Mouse (Mus musculus): ENCODE results near the gene Nudt22. TPM values are rescaled to one million over a fixed set of nuclear protein-coding genes. Genes with fewer than 3 reads are reported as not detected.

Nudt22 gene
- polyA plus RNA-seq, 1 experiment from 2014 or later = 21.7 TPM

DNA sequence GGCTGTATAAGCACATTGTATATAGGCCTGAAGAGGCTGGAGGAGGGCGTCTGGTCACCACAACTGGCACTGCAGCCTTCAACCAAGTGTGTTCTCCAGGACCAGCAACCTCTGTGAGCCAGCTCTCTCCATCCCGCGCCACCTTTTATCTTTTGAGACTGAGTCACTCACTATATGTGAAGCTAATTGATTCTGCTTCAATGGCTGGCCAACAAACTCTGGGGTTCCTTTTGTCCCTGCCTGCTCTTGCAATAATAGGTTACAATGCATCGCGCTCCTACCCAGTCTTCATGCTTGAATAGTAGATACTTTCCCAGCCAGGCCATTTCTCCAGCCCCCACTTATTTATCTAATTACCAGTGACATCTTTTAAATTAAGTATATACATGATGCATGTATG is 12.3 kb downstream of the Nudt22 start:
- WGBS = 95% methylated on average over 5 of the region's 5 CpGs
- H3K36me3 ChIP-seq = peaks cover 36% of the 10 kb centered on the region
- H3K9me3 ChIP-seq = no peaks in the 10 kb centered on the region
- no peaks in the 10 kb centered on the region for H3K27me3 ChIP-seq
- no peak overlapping the region for H3K4me3 ChIP-seq
- no peak overlapping the region for H3K4me2 ChIP-seq
- no peak for ATAC-seq (ENCODE audit: insufficient number of reproducible peaks, low FRiP score, low TSS enrichment, low read depth)
- H3K27ac ChIP-seq = no peak overlapping the region
- H3K4me1 ChIP-seq = peaks cover 41% of the 10 kb centered on the region
- H3K9ac ChIP-seq = no peak overlapping the region

DNA sequence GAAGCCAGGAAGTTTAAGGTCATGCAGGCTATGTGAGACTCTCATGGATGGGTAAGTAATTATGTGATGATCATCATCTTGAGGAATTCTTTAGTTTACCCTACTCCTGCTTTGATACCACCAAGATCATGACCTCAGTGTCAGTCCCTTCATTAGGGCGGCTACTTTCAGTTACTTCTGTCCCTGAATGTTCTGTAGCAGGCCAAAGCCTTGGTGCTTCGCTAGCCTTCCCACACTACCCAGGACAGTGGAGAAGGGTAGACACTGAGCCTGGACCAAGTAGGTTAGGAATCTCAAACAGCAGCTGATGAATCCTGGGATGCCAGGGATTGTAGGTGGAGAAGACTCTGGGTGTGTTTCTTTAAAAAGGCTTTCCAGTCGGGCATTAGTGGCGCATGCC is 14.5 kb downstream of the Nudt22 start:
- peak overlapping the region; percentile 68; the same call in 1 of the 2 replicates for H3K4me2 ChIP-seq
- no peak overlapping the region for H3K27ac ChIP-seq
- H3K9me3 ChIP-seq = no peaks in the 10 kb centered on the region
- H3K27me3 ChIP-seq = no peaks in the 10 kb centered on the region
- 92% methylated on average over 4 of the region's 4 CpGs for WGBS
- H3K36me3 ChIP-seq = peaks cover 50% of the 10 kb centered on the region
- no peak overlapping the region for H3K4me3 ChIP-seq
- no peak for ATAC-seq (ENCODE audit: insufficient number of reproducible peaks, low FRiP score, low TSS enrichment, low read depth)
- H3K4me1 ChIP-seq = peaks cover 46% of the 10 kb centered on the region
- H3K9ac ChIP-seq = no peak overlapping the region

DNA sequence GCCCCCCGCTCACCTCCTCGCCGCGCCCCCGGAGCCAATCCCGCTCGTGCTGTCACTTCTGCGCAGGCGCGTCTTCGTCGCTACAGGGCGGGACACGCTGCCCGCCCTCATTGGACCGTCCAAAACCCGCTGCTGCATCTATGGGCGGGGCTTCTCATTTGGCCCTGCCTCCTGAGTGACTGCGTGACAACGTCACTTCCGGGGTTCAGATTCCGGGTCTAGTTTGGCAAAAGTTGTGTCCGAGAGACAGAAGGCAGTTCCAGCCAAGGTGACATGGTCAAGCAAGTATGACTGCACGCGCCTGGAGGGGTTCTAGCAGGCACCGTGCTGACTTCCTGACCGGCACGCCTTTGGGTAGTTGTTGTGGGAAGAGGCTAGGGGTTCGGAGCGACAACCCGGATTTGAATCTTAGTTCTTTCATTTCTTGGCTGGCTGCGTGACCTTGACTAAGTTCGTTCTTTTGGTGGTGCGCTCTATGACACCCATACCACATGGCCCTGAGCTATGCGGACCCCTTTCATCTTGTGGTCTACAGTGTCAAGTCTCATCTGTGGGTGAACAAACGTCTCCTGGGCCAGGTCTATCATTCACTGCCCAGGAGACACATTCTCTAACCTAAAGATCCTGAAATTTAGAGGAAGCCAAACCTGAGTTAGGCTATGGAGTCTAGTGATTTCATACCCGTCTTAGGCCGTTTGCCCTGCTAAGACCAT is 15.4 kb downstream of the Nudt22 start, which contains the start of gene Fkbp2:
Gene Fkbp2 (minus strand): TSS at position 121 of the 713 bp plus-strand sequence.
- under 1% methylated on average over 38 of the region's 38 CpGs for WGBS
- H3K9ac ChIP-seq = peak within 1 kb of the TSS; percentile 75
- peak; percentile 90 for ATAC-seq (ENCODE audit: insufficient number of reproducible peaks, low FRiP score, low TSS enrichment, low read depth)
- H3K4me3 ChIP-seq = peak within 1 kb of the TSS; percentile 85
- no peaks in the 10 kb centered on the region for H3K27me3 ChIP-seq
- H3K4me1 ChIP-seq = peaks cover 48% of the 10 kb centered on the region
- H3K9me3 ChIP-seq = no peaks in the 10 kb centered on the region
- peak within 1 kb of the TSS; percentile 95 for H3K27ac ChIP-seq
- peak within 1 kb of the TSS; percentile 68 for H3K4me2 ChIP-seq
- peaks cover 47% of the 10 kb centered on the region for H3K36me3 ChIP-seq

DNA sequence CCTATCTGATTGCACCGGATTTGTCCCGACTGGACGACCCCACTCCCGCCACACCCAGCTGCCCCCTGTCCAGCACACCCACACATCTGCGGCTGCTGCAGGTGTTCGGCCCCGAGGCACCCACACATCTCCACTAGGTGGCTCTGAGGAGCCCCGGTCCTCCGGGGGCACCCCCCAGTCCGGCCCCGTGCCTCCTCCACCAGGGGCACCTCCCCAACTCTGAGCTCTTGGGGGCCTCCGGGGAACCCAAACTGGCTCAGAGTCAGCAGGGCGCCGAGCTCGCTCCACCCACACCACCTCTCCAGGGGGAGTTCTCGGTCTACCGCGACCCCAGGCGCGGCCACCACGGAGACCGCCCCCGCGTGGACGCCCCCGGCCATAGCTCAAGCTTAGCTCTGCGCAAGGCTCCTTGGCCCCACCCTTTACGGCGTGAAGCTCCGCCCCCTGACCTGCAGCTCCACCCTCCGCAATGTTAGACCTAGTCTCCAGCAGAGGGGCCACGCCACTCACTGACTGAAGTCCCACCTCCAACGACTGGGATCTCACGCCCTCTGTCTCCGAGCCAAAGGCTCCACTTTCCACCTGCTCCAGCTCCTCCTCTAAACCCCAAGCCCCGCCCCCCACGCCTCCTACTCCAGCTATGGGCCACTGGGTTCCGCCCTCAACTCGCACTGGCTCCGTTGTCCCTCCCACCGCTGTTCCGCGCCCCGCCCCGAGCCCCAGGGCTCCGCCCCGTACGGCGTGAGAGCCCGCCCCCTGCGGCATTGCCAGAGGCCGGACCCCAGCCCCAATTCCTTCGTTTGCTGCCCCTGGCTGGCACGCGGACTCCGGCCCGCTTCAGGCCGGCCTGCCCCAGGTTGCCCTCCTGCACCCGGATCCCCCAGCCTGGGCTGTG is 16.2 kb downstream of the Nudt22 start:
- WGBS = 1% methylated on average over 58 of the region's 59 CpGs
- Histone ChIP-seq H3K27ac (peak overlapping the region; percentile 95), H3K4me3 (peak overlapping the region; percentile 85), H3K9me3 (no peaks in the 10 kb centered on the region), H3K4me2 (peak overlapping the region; percentile 68), H3K9ac (peak overlapping the region; percentile 75), H3K36me3 (peaks cover 39% of the 10 kb centered on the region), H3K4me1 (peaks cover 48% of the 10 kb centered on the region), H3K27me3 (no peaks in the 10 kb centered on the region)
- ATAC-seq (ENCODE audit: insufficient number of reproducible peaks, low FRiP score, low TSS enrichment, low read depth) = peak; percentile 91

DNA sequence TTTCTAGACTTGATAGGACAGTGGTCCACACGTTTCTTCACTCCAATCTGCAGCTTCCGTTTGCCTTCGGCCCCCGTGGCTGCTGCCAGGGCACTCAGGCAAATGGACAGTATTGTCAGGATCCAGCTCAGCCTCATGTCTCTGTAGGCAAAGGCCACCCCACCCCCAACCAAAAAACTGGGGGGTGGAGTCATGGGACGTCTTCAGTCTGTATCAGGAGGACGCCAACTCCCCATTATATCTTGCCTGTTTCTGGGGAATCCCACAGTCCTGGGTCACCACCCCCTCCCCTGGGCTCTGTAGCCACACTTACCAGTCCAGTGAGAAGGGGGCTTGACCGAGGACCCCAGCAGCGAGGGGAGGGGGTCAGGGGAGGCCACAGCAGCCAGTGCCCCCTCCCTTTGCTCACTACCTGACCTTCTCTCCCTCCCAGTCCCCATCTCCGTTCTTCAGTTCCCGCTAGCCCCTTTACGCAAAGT is 16.9 kb downstream of the Nudt22 start:
- H3K4me2 ChIP-seq = peak overlapping the region; percentile 68
- H3K4me3 ChIP-seq = peak overlapping the region; percentile 85
- H3K9me3 ChIP-seq = no peaks in the 10 kb centered on the region
- H3K27me3 ChIP-seq = no peaks in the 10 kb centered on the region
- H3K36me3 ChIP-seq = peaks cover 35% of the 10 kb centered on the region
- no peak for ATAC-seq (ENCODE audit: insufficient number of reproducible peaks, low FRiP score, low TSS enrichment, low read depth)
- 15% methylated on average over 11 of the region's 11 CpGs for WGBS
- peak overlapping the region; percentile 83 for H3K27ac ChIP-seq
- H3K4me1 ChIP-seq = peaks cover 49% of the 10 kb centered on the region
- H3K9ac ChIP-seq = peak overlapping the region; percentile 37

- peak overlapping the region; percentile 85 for H3K4me3 ChIP-seq
- H3K4me2 ChIP-seq = peak overlapping the region; percentile 68
- peaks cover 31% of the 10 kb centered on the region for H3K36me3 ChIP-seq
- H3K27me3 ChIP-seq = no peaks in the 10 kb centered on the region
- H3K9me3 ChIP-seq = no peaks in the 10 kb centered on the region
- ATAC-seq (ENCODE audit: insufficient number of reproducible peaks, low FRiP score, low TSS enrichment, low read depth) = no peak
- H3K9ac ChIP-seq = no peak overlapping the region
- H3K4me1 ChIP-seq = peaks cover 54% of the 10 kb centered on the region
- peak overlapping the region; percentile 83 for H3K27ac ChIP-seq
- 40% methylated on average over 3 of the region's 3 CpGs for WGBS
Measured at GRCm38 (mm10) chr19:6978639-6978974, 17.3 kb downstream of the Nudt22 start.

DNA sequence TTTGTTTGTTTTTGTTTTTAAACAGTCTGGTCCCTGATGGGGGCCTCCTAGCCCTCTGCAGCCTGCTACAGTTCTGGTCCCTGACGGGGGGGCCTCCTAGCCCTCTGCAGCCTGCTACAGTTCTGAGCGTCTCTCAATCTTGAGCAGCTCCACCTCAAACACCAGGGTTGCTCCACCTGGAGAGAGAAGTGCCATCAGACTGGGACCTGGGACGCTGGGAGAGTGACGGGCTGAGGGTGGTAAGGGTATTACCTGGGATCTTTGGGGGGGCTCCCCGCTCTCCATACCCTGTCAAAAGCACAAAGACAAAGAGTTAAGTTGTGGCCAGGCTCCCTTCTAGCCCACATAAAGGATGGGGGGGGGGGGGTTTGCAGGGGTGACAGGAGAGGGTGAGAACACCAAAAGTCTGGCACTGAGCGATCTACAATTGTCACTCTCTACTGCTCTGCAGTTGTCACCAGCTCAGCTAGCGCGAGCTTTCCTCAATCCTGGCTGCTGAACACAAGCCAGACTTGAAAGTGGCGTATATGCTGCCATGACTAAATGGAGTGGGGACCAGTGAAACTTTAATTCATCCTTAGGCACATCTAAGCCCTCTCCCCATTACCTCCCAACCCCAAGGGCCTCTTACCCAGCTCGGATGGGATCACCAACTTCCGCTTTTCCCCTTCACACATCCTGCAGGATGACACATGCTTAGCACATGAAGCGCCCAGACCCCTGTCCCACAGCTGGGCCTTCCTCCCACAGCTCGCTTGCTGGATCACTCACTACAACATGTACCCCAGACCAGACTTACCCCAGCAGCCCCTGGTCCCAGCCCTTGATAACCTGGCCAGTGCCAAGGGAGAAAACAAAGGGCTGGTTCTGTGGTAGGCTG is 17.9 kb downstream of the Nudt22 start:
- Histone ChIP-seq H3K4me3 (peak overlapping the region; percentile 85; the same call in 1 of the 2 replicates), H3K9ac (no peak overlapping the region), H3K4me1 (peaks cover 54% of the 10 kb centered on the region), H3K27ac (0 out of 2 replicates have a peak overlapping the region, but pooled peaks have one; percentile 2), H3K36me3 (peaks cover 27% of the 10 kb centered on the region), H3K27me3 (no peaks in the 10 kb centered on the region), H3K9me3 (no peaks in the 10 kb centered on the region), H3K4me2 (peak overlapping the region; percentile 68; the same call in 1 of the 2 replicates)
- 81% methylated on average over 13 of the region's 13 CpGs for WGBS
- no peak for ATAC-seq (ENCODE audit: insufficient number of reproducible peaks, low FRiP score, low TSS enrichment, low read depth)

GRCm38 (mm10) chr19:6975537-6976521 is 20.1 kb downstream of the Nudt22 start, which contains the start of gene Plcb3:
Gene Plcb3 (minus strand): TSS chr19:6976470.
- Histone ChIP-seq H3K9me3 (no peaks in the 10 kb centered on the region), H3K4me1 (peaks cover 56% of the 10 kb centered on the region), H3K4me2 (peak within 1 kb of the TSS; percentile 82), H3K36me3 (peaks cover 14% of the 10 kb centered on the region), H3K27ac (peak within 1 kb of the TSS; percentile 89), H3K27me3 (no peaks in the 10 kb centered on the region), H3K4me3 (peak within 1 kb of the TSS; percentile 68), H3K9ac (peak within 1 kb of the TSS; percentile 67)
- no peak for ATAC-seq (ENCODE audit: insufficient number of reproducible peaks, low FRiP score, low TSS enrichment, low read depth)
- under 1% methylated on average over 16 of the region's 16 CpGs for WGBS

GRCm38 (mm10) chr19:6974211-6975205 is 21.4 kb downstream of the Nudt22 start, which contains the start of gene Ppp1r14b:
Gene Ppp1r14b (plus strand): TSS chr19:6974968.
- peaks cover 64% of the 10 kb centered on the region for H3K4me1 ChIP-seq
- peak within 1 kb of the TSS; percentile 67 for H3K9ac ChIP-seq
- WGBS = under 1% methylated on average over 75 of the region's 84 CpGs
- peak within 1 kb of the TSS; percentile 89 for H3K27ac ChIP-seq
- H3K27me3 ChIP-seq = no peaks in the 10 kb centered on the region
- peak within 1 kb of the TSS; percentile 82 for H3K4me2 ChIP-seq
- H3K4me3 ChIP-seq = peak within 1 kb of the TSS; percentile 68
- H3K9me3 ChIP-seq = no peaks in the 10 kb centered on the region
- peak; percentile 56 for ATAC-seq (ENCODE audit: insufficient number of reproducible peaks, low FRiP score, low TSS enrichment, low read depth)
- H3K36me3 ChIP-seq = peaks cover 14% of the 10 kb centered on the region

Measured in limb, embryonic 15.5 days (tissue).